Mouse (Mus musculus) natural killer cell, adult 2 months (primary cell): ENCODE data around the gene Ociad1.
A peak's percentile ranks its signal among the peaks of the same experiment; 100 is the strongest.

Source experiments
- DNase-seq, 2 experiments: peaks; one replicate each; pipeline ENCODE4 v3.0.0; 2022; ENCODE audit warnings: low spot score in 2 of 2

Gene Ociad1

GRCm38 (mm10) chr5:73292502-73293457 is at the start of gene Ociad1:
Ociad1 (plus strand) TSS chr5:73292784.
- peak; percentile 94 to 95 for DNase-seq

GRCm38 (mm10) chr5:73244403-73244802 is 48.2 kb upstream of the Ociad1 start:
- no peak for DNase-seq

- DNase-seq: no peak
These were observed 46.2 kb upstream of the Ociad1 start for GRCm38 (mm10) chr5:73246414-73246813.

- no peak for DNase-seq
These were observed 44.4 kb upstream of the Ociad1 start for GRCm38 (mm10) chr5:73248211-73248610.

GRCm38 (mm10) chr5:73249341-73249740 is 43.2 kb upstream of the Ociad1 start:
- DNase-seq: no peak

- DNase-seq: no peak
These were observed 39.8 kb upstream of the Ociad1 start for GRCm38 (mm10) chr5:73252739-73253138.

GRCm38 (mm10) chr5:73254660-73255059 is 37.9 kb upstream of the Ociad1 start:
- no peak for DNase-seq

GRCm38 (mm10) chr5:73255321-73256251 is 37.0 kb upstream of the Ociad1 start:
- peak; percentile 42 to 44 for DNase-seq

- peak; percentile 94 to 95 for DNase-seq
These were observed 36.1 kb upstream of the Ociad1 start, which contains the start of gene Fryl for GRCm38 (mm10) chr5:73256352-73257065. Fryl (minus strand) TSS chr5:73256619.

GRCm38 (mm10) chr5:73257096-73257495 is 35.5 kb upstream of the Ociad1 start:
- no peak for DNase-seq

GRCm38 (mm10) chr5:73257723-73258122 is 34.9 kb upstream of the Ociad1 start:
- DNase-seq: no peak

GRCm38 (mm10) chr5:73264122-73264521 is 28.5 kb upstream of the Ociad1 start:
- DNase-seq: no peak

GRCm38 (mm10) chr5:73265460-73265859 is 27.1 kb upstream of the Ociad1 start:
- DNase-seq: peak; percentile 74 to 76

- DNase-seq: no peak
These were observed 23.9 kb upstream of the Ociad1 start for GRCm38 (mm10) chr5:73268636-73269213.

- DNase-seq: no peak
These were observed 22.0 kb upstream of the Ociad1 start for GRCm38 (mm10) chr5:73270612-73271011.

- DNase-seq: no peak
These were observed 19.4 kb upstream of the Ociad1 start for GRCm38 (mm10) chr5:73273171-73273570.

GRCm38 (mm10) chr5:73274941-73275340 is 17.6 kb upstream of the Ociad1 start:
- no peak for DNase-seq

- no peak for DNase-seq
These were observed 13.4 kb upstream of the Ociad1 start for GRCm38 (mm10) chr5:73279190-73279589.

- no peak for DNase-seq
These were observed 12.6 kb upstream of the Ociad1 start for GRCm38 (mm10) chr5:73279732-73280566.

GRCm38 (mm10) chr5:73280567-73280850 is 12.1 kb upstream of the Ociad1 start:
- no peak for DNase-seq
